Mouse (Mus musculus): ENCODE data around the gene Ect2. TPM values are rescaled to one million over a fixed set of nuclear protein-coding genes. Genes with fewer than 3 reads are reported as not detected.

Ect2 gene
- total and polyA plus RNA-seq, 3 experiments = 29.9 to 38.9 (median 36.7) TPM

DNA sequence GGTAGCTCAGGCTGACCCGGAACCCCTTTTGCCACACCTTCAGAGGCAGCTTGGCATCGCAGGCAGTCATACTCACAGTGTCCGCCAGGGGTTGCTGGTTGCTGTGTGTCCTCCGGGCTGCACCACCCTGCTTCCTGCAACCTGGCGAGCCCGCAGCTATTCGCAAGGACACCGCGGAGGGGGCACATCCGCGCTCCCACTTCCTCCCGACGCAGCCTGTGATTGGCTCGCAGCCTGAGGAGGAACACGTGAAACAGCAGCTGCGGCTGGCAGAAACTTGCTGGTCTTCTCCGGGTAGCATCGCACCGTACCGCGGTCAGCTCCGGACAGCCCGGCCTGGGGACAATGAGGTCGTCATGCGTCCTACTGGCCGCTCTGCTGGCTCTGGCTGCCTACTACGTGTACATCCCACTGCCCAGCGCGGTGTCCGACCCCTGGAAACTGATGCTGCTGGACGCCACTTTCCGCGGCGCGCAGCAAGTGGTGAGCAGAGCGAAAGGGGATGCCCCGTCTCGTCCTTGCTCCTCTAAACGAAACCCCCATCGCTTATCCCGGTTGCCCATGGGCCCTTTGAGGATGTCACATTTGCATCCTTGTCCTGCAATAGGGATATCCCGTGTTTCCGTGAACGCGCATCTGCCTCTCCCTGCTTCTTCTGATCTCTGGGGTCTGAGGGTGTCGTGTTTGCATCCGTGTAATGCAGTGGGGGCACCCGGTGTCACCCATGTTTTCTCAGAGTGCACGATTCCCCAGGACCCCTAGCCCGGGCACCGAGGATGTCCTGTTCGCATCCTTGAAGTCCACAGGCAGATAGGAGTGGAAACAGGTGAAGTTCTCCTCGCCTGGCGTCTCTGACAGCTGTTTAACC is 29.3 kb upstream of the Ect2 start, which contains the start of gene Nceh1 (continued):
- peak; percentile 30; the same call in 1 of the 2 replicates for TF ChIP-seq NRF1 (IDR thresholded peaks at IDR 0.05; ENCODE audit: low read depth, low read length)
- TF ChIP-seq KAT2A (IDR thresholded peaks at IDR 0.05; ENCODE audit: insufficient replicate concordance, low read length) = 0 out of 2 replicates have a peak, but pooled peaks have one; percentile 24
- peak; percentile 47; the same call in 1 of the 2 replicates for TF ChIP-seq USF2 (conservative IDR thresholded peaks at IDR 0.05; ENCODE audit: low read depth, low read length)
- TF ChIP-seq JUN (IDR thresholded peaks at IDR 0.05; ENCODE audit: insufficient read depth, low read depth, low read length) = no peak
- TF ChIP-seq EP300 (IDR thresholded peaks at IDR 0.05; ENCODE audit: low read length) = no peak
- TF ChIP-seq RAD21 (IDR thresholded peaks at IDR 0.05; ENCODE audit: low read depth, low read length) = peak; percentile 84
- TF ChIP-seq HCFC1 (IDR thresholded peaks at IDR 0.05; ENCODE audit: low read depth, low read length) = peak; percentile 71
- no peak for TF ChIP-seq E2F4 (IDR thresholded peaks at IDR 0.05; ENCODE audit: insufficient replicate concordance, low read depth, low read length)
- no peak for TF ChIP-seq GABPA (IDR thresholded peaks at IDR 0.05; ENCODE audit: insufficient replicate concordance, low read depth, low read length)
- TF ChIP-seq JUND (conservative IDR thresholded peaks at IDR 0.05; ENCODE audit: low read depth, low read length) = no peak

DNA sequence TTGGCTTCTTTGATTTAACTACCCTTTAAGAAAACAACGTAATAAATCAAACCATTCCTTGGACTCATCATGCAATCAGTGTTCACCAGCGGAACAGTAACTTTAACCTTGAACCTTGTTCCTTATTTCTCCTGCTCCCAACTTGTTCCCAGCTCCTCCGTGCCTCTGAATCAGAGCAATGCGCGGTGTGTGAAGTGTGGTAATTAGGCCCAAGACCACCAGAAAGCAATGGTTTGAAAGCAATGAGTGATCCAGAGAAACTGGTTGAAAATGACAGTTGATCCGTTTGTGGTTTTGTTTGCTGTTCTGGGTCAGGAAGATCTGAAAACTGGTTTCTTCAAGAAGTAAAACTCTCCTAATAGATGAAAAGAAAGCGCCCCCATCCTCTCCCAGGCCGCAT is 26.0 kb upstream of the Ect2 start:
- in situ Hi-C loops (cut with MboI; ENCODE audit: low pct_ligation_motif_present, low pct_unique_long_range_greater_than_20kb, low sequenced_read_pairs) = loop anchor here (5.0 kb wide), 1 partner anchor 38 kb away; no protein-coding TSS in a partner anchor
- Histone ChIP-seq H3K4me1 (ENCODE audit: control insufficient read depth in 1 of 2, insufficient read depth in 2 of 2) (peaks cover 0 to 15% of the 10 kb centered on the region in 2 experiments; a peak in 3 of 4 replicates), H3K27ac (ENCODE audit: insufficient read depth, low read depth) (no peak overlapping the region), H3K9me3 (replicated peaks; ENCODE audit: low read length) (no peaks in the 10 kb centered on the region), H3K27me3 (replicated peaks) (no peaks in the 10 kb centered on the region), H3K36me3 (replicated peaks in 1 of 2; ENCODE audit: control insufficient read depth in 1 of 2, insufficient read depth in 1 of 2, low read length in 1 of 2) (peaks cover 0 to 3% of the 10 kb centered on the region in 2 experiments), H3K9ac (ENCODE audit: insufficient read depth, low read depth) (no peak overlapping the region), H3K4me3 (replicated peaks in 1 of 3; ENCODE audit: low read depth in 2 of 3, low read length in 2 of 3, poor library complexity in 1 of 3) (no peak overlapping the region), H3K79me2 (replicated peaks; ENCODE audit: control insufficient read depth, extremely low read depth, insufficient read depth, poor library complexity, severe bottlenecking) (no peaks in the 10 kb centered on the region), H3K4me2 (ENCODE audit: insufficient read depth, low read depth, poor library complexity, severe bottlenecking) (no peak overlapping the region)
- DNase-seq (ENCODE audit: extremely low read depth) = no peak
- dilution Hi-C loops (cut with MboI; ENCODE audit: extremely low pct_ligation_motif_present, extremely low pct_unique_long_range_greater_than_20kb, low sequenced_read_pairs) = no loop called here
- no peak for TF ChIP-seq KAT2A (IDR thresholded peaks at IDR 0.05; ENCODE audit: insufficient replicate concordance, low read length)
- TF ChIP-seq ZKSCAN1 (IDR thresholded peaks at IDR 0.05; ENCODE audit: borderline replicate concordance, low read depth, low read length) = no peak
- TF ChIP-seq RAD21 (IDR thresholded peaks at IDR 0.05; ENCODE audit: low read depth, low read length) = no peak
- TF ChIP-seq CHD2 (IDR thresholded peaks at IDR 0.05; ENCODE audit: low read length) = no peak
- TF ChIP-seq USF1 (IDR thresholded peaks at IDR 0.05; ENCODE audit: low read depth, low read length) = no peak
- TF ChIP-seq BHLHE40 (IDR thresholded peaks at IDR 0.05; ENCODE audit: low read depth, low read length) = no peak
- TF ChIP-seq MAFK (IDR thresholded peaks at IDR 0.05; ENCODE audit: insufficient replicate concordance, low read length) = no peak
- TF ChIP-seq POLR2AphosphoS2 (IDR thresholded peaks at IDR 0.05; ENCODE audit: low read depth, low read length) = no peak
- no peak for TF ChIP-seq RCOR1 (conservative IDR thresholded peaks at IDR 0.05; ENCODE audit: low read depth, low read length)

All from CH12.LX (cell line).